Mouse (Mus musculus): ENCODE results near the gene Rab3c.

The Rab3c gene

DNA sequence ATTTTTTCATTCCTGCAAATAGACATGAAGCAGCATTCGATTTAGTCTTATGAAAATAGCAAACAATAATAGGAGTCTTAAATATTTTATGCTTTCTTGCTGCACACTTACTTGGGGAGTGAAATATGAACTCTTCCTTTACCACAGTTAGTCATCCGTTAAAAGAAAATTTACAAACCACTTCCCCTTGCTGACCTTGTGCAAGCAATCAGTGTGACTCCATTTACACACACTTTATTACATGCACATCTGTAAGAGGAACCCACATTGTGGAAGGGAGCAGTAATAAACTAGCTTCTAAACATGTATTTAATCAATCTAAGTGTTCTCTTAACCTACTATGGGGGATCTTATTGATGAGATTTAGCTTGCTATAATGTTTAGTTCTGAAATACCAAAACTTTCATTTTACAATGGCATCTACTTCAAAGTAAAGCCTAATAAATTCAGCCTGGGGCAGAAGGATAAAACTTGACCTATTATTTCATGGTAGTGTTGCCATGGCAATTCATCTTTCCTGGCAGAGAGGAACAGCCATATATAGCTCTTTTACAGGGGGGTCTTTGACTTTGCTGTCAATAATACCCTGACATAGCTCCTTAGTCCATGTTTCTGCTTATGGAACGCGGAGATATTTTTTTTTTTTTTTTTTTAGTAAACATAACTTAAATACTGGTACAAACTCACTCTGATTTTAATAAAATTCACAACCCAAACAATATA, 95.7 kb downstream of the Rab3c start:
- no peak for DNase-seq

DNA sequence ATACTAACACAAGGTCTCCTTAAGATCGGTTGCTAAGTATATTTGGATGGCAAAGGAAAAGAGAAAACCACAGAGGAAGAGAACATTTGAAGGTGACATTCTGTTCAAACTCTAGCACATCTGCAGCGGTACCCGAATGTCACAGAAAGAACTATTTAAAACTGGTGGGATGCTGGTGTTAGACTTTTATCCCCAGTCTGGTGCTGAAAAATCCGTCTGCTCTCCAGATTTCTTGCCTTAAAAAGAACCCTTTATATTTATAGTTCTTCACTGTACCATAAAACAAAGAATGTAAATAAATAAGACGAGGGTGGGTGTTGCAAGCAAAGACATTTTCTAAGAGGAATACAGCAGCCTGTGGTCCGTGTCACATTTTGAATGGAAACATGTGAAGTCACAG, 105.1 kb downstream of the Rab3c start:
- DNase-seq = no peak

DNA sequence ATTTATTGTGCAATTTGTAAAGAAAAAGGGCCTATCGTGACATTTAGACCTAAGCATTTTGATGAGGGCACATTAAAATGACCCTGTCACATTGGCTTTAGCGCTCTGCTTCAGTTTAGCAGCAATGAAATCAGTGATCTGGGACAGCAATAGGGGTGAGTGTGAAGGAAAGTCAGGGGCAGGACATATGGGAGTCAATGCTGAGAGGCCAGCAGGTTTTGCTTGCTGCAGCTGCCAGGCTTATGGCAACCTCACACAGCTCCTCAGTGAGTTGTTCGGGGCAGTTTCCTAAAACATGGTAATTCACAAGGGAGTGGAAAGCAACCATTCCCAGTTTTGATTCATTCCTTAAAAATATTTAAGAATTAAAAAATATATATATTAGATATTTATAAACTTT, 111.1 kb downstream of the Rab3c start:
- no peak for DNase-seq

DNA sequence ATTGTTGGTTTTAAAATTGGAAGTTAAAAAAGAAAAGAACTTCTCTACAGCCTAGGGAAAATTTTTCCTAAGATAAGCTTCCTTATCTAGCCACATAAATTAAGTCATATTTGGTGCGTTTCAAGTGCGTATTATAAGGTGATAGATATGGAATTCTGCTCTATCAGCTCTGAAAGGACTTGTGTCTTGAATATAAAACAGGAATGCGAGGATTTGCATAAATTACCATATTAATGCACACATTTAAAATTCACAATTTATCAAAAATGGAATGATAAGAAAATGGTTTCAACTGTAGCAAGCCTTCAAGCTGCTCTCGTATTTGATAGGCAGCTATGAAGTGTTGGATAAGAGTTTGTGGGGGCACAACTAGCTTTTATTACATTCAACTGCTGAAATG, 111.6 kb downstream of the Rab3c start:
- DNase-seq = no peak

DNA sequence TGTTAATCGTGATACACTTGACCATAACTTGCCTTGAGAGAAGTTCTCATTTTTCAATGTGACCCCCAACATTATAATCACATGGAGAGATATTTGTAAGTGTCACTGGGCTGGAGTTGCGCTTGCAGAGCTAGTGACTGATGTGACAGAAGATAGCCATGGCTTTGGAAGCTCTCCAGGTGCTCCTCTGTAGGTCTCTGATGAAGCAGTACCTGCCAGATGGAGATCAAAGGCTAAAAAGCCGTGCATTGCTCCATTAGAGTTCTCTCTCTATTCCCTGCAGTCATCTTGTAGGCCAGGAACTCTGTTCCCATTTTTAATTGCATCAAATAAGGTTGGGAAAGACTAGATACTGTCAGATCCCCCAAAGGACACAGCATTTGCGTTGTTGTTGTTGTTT, 112.2 kb downstream of the Rab3c start:
- DNase-seq = no peak

DNA sequence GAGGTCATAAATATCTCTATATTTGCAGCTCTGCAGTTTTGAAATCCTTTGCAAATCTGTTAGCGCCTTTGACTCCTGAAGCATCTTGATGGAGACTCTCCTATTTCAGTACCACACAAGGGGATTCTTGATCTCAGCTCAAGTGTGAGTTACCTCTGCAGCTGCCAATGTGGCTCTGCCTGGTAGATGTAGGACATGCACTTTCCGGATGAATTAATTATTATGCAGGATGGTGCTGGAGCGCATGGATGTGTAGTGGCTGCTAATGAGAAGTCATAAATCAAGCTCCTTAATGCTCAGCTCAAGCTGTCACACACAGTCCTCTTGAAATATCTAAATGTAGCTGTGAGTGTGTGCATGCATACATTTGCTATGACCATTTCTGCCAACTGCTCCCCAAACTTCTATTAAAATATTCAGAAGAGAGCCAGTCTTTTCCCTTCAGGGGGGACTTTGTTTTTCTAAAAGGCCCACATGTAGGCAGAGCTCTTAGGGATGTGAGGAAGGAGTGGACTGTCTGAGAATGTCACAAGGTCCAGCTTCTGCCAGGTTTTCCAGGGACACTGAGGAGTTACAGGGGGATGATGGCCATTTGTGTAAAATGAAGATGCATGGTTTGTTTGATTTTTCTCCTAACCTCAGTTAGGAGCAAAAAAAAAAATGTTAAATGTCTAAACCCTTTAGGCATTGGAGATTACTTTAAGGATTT, 114.0 kb downstream of the Rab3c start:
- no peak for DNase-seq

DNA sequence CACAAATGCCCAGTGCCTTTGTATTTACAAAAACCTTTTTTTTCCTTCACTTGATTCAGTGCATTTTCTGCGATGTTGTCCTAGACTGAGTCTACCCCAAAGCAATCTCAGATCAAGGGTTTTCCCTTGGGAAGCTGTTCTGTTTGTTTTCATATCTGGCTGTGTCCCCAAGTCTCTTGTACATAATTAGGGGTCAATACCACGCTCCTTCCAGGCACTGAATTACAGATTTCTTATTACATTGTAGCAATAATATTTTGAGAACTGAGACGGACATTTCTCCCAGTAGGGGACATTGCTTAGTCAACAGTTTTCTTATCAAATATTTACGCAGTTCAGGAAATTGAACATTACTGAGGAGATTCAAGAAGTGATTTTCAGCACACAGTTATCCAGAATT, 120.8 kb downstream of the Rab3c start:
- peak; percentile 52 for DNase-seq

DNA sequence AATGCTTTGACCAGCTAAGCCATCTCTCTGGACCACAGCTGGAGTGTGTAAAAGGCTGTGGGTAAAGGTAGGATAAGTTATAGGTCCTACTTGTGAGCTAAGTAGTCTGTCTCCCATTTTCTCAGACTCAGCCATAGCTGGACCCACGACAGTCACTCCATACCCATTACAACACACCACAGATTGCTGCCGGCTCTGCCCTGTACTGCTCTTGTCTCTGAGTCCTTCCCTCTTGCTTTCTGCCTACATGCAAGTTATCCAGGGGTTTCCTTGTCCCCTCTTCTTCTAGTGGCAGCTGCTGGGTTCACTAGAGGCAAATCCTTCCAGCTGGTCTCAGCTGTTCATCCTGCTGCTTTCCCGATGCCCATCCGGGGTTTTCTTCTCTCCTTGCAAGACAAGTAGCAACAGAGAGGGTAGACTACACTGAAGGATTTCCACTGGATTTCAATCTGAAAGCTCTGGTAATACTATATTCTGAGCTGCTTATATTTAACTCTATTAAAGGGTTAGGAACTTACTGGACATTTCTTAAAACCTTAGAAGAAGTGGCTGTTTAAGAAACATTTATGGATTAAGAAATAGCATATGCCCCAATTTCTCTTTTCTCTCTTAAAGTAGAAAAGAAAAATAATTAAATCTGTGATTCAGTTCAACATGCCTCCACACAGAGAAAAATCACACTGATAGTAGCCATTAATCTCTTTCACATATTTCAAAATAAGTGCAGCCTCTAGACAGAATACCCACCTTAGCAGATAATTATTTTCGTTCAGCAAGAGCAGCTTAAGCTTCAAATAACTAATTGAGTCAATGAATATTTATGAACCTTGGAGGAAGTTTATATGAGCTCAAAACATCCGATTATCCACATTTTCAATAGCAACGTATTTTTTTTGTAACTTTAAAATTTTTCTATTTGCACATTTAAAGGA, 121.9 kb downstream of the Rab3c start:
- DNase-seq = peak; percentile 52

DNA sequence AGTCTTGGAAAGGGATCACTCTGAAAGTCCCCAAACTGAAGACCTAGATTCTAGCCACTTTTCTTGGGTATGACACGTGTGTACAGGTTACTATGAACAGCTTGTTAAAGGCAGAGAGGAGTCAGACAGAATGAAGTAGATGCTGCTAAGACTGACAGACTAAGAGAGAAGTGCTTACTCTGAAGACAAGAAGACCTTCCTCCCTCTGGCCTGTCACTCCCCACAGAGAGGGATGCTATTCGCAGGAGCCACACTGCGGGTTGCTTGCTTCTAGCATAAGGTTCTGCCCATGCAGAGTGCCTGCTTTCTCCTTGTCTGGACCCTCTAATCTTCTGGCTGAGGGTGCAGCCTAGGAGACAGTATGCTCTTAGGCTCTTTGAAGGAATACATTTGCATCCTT, 135.3 kb downstream of the Rab3c start:
- no peak for DNase-seq

DNA sequence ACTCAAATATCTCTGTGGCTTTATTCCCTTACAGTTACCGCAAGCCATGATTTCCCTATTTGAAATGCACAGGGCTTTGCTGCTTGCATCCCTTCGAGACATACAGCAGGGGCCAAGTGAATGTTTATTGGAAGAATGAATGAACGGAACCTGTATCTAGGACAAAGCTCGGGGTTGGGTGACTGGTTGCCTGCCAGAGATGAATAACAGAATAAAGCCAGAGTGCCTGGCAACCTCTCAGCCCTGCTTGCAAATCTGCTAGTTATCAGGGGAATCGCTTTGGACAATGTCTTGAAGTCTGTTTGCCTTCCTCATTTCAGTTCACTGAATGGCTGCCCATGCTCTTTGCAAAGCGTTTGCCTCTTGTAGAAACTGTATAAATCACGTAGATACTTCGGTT, 135.8 kb downstream of the Rab3c start:
- no peak for DNase-seq

DNA sequence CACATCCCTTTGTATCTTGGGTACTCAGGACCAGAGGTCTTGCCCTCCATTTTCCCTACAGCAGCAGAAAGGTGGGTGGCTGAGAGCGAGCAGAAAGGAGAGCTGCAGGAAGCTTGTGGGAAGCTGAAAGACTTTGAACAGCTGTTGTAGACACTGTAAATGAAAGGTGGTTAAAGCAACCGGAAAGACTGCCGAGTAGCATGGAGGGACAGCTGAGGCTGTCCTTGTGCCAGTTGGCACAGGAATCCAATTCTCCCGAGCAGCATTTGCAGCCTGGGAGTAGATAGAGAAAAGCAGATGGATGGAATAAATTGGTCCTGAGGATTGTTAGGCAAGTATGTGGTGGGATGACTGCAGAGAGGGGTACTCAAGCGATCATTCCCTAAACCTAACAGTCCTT, 141.5 kb downstream of the Rab3c start:
- no peak for DNase-seq

DNA sequence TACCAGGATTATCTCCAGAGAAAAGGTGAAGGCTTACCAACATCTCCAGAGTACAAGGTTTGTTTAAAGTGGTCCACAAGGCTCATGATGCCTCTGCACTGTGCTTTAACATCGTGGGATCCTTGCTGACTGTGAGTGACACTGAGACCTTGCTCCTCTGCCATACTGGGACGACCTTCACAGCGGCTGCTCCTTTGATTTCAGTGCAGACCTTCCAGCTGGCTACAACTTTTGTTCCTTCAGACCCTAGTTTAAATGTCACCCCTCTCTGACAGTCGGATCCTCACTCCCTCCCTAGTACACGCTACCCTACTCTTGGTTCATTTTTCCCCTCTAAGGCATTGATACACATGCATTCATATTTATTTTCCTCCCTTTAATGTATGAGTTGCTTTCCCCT, 142.2 kb downstream of the Rab3c start:
- no peak for DNase-seq

DNA sequence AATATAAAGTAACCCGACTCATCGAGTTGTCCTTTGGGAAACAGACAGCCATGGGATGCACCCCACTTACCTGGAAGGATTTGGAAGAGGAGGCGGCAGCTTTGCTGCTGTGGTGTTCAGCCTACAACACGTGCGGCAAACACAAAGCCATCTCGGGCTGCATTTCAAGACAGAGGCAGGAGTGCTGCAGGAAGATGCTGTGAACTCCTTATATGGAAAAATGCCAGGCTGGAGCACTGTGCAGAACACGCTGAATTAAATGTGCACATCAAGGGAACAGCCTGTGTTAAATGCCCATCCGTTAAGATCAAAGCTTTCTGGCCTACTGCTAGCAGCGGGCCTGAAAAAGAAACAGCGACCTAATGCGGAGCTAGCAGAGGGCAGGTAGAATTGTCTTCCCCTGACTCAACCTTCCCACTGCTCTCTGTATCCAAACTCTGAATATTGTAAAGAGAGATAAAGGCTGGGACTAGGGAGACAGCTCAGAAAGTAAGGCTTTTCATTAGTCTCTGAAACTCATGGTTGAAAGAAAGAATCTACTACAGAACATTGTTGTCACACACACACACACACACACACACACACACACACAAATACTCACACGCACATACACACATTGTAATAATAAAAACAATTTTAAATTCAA, 153.1 kb downstream of the Rab3c start:
- DNase-seq = no peak

DNA sequence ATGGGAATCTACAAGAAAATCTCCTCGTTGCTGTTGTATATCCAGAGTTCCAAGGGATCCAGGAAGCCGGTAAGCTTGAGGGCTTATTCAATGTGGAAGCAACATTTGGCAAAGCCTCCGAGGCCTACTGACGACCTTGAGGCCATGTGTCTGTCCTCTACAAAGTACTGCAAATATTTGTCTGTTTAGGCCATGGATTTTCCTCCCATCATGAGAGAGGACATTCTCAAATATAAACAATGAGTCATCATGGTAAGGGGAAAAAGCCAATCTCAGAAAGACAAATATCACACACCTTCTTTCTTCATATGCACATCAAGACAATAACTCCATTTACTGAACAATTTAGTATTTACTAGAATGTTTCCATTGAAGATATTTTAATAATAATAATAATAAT, 158.0 kb downstream of the Rab3c start:
- no peak for DNase-seq

DNA sequence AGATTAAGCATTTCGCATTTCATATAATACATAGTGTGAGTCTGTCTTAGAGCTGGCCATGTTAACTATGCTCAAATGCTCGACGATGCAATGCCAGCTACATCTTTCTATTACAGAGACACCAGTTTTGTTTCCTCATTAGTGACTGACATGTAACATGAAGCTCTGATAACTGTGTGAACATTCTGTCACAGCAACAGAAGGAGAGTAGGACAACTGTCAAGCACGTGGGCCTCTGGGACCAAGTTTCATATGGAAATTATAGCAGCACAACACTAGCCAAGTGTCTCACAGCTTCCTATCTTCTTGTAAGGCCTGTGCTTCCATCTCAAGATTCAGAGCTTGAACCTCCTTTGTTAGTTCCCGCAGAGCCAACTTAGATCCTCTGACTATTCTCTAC, 163.9 kb downstream of the Rab3c start:
- no peak for DNase-seq

DNA sequence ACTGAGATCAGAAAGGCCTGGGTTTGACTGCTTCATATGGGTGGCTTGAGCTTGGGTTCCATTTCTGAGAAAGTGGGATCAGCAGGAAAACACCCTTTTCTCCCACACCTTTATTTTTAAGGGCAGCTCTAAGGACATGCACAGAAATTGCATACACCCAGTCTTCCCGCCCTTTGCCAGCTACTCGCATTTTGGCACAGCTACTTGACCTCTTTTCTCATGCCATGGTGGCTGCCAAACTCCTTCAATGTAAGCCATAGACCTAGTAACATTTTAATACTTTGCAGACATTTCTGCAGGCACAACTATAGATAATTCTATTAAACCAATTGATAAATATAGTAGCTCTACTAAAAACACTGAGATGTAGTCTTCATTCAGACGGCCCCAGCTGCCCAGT, 164.5 kb downstream of the Rab3c start:
- DNase-seq = no peak

DNA sequence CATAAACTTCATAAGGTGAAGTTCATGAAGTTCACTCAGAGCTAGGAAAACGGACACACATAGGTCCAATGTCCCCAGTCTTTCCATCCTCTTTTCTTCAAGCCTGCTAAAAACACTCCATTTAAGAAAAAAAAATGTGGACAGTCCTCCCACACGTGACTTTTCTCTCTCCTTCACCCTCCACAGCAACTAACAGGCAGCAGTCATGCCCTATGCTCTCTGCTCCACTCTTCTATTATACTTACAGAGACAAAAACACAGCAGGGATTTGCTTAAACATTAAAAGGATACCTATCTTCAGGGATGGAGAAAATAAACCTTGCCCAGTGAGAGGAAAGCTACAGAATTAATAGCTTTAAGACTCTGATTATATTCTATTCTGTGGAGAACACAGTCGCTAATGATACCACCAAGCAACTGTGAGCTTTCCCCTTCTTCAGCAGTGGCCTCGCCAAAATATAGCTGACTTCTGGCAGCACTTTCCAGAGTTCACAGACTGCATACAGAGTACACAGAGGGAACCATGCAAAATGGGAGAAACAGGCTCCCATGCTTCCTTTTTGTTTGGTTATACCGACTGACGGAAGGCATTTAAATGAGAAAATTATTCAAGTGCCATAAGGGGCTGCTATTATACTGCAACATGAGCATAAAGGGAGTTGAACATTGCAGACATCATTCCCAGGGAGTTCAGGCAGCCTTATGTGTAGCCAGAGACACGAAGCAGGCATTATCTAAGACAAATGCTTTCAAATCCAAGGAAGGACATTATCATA, 165.7 kb downstream of the Rab3c start:
- no peak for DNase-seq

DNA sequence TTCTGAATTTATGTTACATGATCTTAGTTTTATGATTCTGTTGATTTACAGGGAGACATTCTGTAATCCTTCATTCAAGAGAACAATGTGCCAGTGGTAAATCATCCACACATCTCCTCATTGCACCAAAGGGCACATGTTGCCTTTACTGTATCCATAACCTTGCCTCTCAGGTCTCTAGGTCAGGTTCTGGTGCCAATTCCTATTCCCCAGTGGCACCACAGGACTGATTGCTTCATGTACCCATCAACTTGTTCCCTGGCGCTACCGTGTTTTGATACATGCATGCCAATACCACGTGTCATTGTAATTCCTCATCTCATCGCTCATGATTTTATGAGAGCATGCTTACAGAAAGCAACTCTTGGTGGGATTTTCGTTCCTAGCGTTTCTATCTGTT, 167.1 kb downstream of the Rab3c start:
- DNase-seq = no peak

DNA sequence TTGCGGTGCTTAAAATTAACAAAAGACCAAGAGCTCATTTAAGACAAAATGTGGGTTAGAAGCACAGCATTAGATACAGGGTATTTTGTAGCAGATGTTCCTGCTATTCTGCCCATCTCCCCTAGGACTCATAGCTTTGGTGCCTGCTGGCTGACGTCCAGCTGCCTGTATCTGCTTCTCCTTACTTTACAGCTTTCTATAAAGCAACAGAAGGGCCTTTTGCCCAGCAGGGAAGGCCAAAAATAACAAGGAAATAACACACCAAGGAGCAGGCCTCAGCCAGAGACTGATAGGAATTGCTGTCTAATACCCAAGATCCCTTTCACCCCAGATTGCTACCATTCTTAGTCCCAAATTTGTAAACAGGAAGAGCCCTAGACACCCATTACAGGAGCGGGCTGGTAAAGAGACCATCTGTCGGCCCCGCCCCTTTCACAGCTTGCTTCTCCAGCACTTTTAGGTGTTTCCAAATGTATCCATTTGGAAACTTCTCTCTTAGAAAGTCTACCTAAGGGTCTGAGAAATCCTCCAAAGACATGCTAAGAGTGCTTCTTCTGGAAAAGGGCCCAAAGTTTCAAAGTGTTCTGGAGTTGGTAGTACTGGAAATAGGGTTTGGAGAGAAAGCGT, 183.3 kb downstream of the Rab3c start:
- peak; percentile 3 for DNase-seq

DNA sequence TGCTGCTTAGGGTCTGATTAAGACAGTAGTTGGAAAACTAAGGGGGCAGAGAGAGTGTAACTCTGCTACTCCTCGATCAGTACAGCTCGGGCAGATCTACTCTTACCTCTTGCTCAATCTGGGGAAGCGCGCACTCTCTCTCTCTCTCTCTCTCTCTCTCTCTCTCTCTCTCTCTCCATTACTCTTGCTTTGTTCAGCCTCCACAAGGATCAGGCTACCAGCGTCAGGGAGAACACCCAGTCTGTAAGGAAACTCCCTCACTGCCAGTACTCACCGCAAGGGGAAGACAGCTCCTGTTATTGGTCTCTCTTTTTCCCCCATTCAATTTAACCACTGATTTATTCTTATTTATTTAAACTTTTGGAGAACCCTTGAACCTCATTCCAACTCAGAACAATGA, 185.8 kb downstream of the Rab3c start:
- DNase-seq = no peak

DNA sequence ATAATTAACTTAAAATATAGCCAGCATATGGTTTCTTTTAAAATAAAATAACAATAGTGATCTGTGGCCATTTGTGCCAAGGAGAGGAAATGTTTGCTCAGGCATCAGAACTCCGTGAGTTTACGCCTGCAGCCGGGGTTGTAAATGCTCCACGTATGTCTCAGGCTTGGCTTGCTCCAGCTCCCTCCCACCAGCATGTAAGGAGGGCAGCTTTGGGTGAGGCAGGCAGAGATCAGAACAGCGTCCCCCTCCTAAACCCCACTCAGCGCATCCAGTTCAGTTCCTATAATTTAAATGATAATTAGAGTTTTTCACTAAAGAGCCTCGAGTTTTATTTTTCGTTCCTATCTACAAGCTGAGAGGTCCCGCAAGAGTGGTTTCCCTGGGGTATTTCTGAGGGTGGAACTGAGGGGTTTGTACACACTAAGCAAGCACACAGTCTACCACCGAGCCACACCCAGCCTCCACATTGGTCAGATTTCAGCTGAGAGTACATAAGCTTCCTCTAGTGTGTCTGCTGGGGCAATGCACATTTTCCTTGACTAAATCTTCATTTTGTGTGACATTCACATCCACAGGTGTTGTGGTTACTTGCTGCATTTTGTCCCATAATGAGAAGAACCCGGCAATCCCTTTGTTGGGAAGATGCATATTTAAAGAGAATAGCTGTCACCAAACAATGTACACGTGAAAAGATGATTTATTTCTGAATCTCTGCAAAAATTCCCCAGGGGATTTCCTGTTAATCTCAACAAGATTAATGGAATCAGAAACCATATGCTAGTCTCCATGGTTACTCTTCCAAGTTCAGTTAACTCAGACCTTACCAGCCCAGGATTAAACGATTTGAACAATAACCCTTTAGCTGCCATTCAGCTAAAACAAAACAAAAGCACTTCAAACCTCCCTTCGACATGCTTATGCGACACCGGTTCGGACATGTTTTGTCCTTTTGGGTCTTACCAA, 186.8 kb downstream of the Rab3c start:
- DNase-seq = no peak
